Mouse (Mus musculus): Measurements from ENCODE around the gene Pmfbp1. TPM values are rescaled to one million over a fixed set of nuclear protein-coding genes. Genes with fewer than 3 reads are reported as not detected.

Gene Pmfbp1
- polyA plus RNA-seq, 1 experiment from 2014 or later, result not detected

GRCm38 (mm10) chr8:109468112-109468511 is 25.7 kb upstream of the Pmfbp1 start:
- H3K27ac ChIP-seq (replicated peaks), result no peak overlapping the region
- H3K9ac ChIP-seq, result no peak overlapping the region
- no peaks in the 10 kb centered on the region for H3K27me3 ChIP-seq
- no peaks in the 10 kb centered on the region for H3K9me3 ChIP-seq (replicated peaks)
- 68% methylated on average over 11 of the region's 11 CpGs for WGBS (ENCODE audit: insufficient replicate concordance)
- H3K36me3 ChIP-seq (replicated peaks), result no peaks in the 10 kb centered on the region
- H3K4me2 ChIP-seq, result no peak overlapping the region
- no peak for ATAC-seq (ENCODE audit: insufficient read depth)
- no peak overlapping the region for H3K4me3 ChIP-seq (replicated peaks)
- no peaks in the 10 kb centered on the region for H3K4me1 ChIP-seq (replicated peaks)

GRCm38 (mm10) chr8:109471876-109472275 is 22.0 kb upstream of the Pmfbp1 start:
- no peaks in the 10 kb centered on the region for H3K36me3 ChIP-seq (replicated peaks)
- no peak overlapping the region for H3K9ac ChIP-seq
- no peaks in the 10 kb centered on the region for H3K9me3 ChIP-seq (replicated peaks)
- H3K4me3 ChIP-seq (replicated peaks), result no peak overlapping the region
- no peak overlapping the region for H3K4me2 ChIP-seq
- 75% methylated on average over 6 of the region's 6 CpGs for WGBS (ENCODE audit: insufficient replicate concordance)
- H3K4me1 ChIP-seq (replicated peaks), result no peaks in the 10 kb centered on the region
- no peaks in the 10 kb centered on the region for H3K27me3 ChIP-seq
- no peak for ATAC-seq (ENCODE audit: insufficient read depth)
- no peak overlapping the region for H3K27ac ChIP-seq (replicated peaks)

- Histone ChIP-seq H3K4me2 (no peak overlapping the region), H3K36me3 (replicated peaks) (no peaks in the 10 kb centered on the region), H3K9me3 (replicated peaks) (no peaks in the 10 kb centered on the region), H3K4me1 (replicated peaks) (no peaks in the 10 kb centered on the region), H3K27ac (replicated peaks) (no peak overlapping the region), H3K4me3 (replicated peaks) (no peak overlapping the region), H3K9ac (no peak overlapping the region), H3K27me3 (no peaks in the 10 kb centered on the region)
- WGBS (ENCODE audit: insufficient replicate concordance), result 73% methylated on average over 8 of the region's 8 CpGs
- no peak for ATAC-seq (ENCODE audit: insufficient read depth)
These were observed 21.4 kb upstream of the Pmfbp1 start for GRCm38 (mm10) chr8:109472400-109472799.

GRCm38 (mm10) chr8:109474442-109475121 is 19.2 kb upstream of the Pmfbp1 start:
- Histone ChIP-seq H3K4me3 (replicated peaks) (no peak overlapping the region), H3K27ac (replicated peaks) (no peak overlapping the region)

GRCm38 (mm10) chr8:109475436-109475835 is 18.4 kb upstream of the Pmfbp1 start:
- Histone ChIP-seq H3K36me3 (replicated peaks) (no peaks in the 10 kb centered on the region), H3K4me2 (no peak overlapping the region), H3K27me3 (no peaks in the 10 kb centered on the region), H3K4me1 (replicated peaks) (no peaks in the 10 kb centered on the region), H3K4me3 (replicated peaks) (no peak overlapping the region), H3K9me3 (replicated peaks) (no peaks in the 10 kb centered on the region), H3K9ac (no peak overlapping the region), H3K27ac (replicated peaks) (no peak overlapping the region)
- 58% methylated on average over 4 of the region's 4 CpGs for WGBS (ENCODE audit: insufficient replicate concordance)
- ATAC-seq (ENCODE audit: insufficient read depth), result no peak

More at GRCm38 (mm10) chr8:109474442-109475121, 19.2 kb upstream of the Pmfbp1 start:
- Histone ChIP-seq H3K4me1 (replicated peaks) (no peaks in the 10 kb centered on the region), H3K36me3 (replicated peaks) (no peaks in the 10 kb centered on the region), H3K9ac (no peak overlapping the region), H3K9me3 (replicated peaks) (no peaks in the 10 kb centered on the region), H3K27me3 (no peaks in the 10 kb centered on the region), H3K4me2 (no peak overlapping the region)
- 50% methylated on average over 14 of the region's 14 CpGs for WGBS (ENCODE audit: insufficient replicate concordance)
- ATAC-seq (ENCODE audit: insufficient read depth), result no peak

GRCm38 (mm10) chr8:109478586-109478985 is 15.2 kb upstream of the Pmfbp1 start:
- Histone ChIP-seq H3K36me3 (replicated peaks) (no peaks in the 10 kb centered on the region), H3K9me3 (replicated peaks) (no peaks in the 10 kb centered on the region), H3K27ac (replicated peaks) (no peak overlapping the region), H3K4me1 (replicated peaks) (no peaks in the 10 kb centered on the region), H3K27me3 (no peaks in the 10 kb centered on the region), H3K9ac (no peak overlapping the region), H3K4me3 (replicated peaks) (no peak overlapping the region), H3K4me2 (no peak overlapping the region)
- no peak for ATAC-seq (ENCODE audit: insufficient read depth)
- 60% methylated on average over 6 of the region's 6 CpGs for WGBS (ENCODE audit: insufficient replicate concordance)

GRCm38 (mm10) chr8:109484741-109485140 is 9.1 kb upstream of the Pmfbp1 start:
- no peaks in the 10 kb centered on the region for H3K9me3 ChIP-seq (replicated peaks)
- H3K27ac ChIP-seq (replicated peaks), result no peak overlapping the region
- ATAC-seq (ENCODE audit: insufficient read depth), result no peak
- H3K4me3 ChIP-seq (replicated peaks), result no peak overlapping the region
- no peak overlapping the region for H3K4me2 ChIP-seq
- H3K4me1 ChIP-seq (replicated peaks), result no peaks in the 10 kb centered on the region
- H3K9ac ChIP-seq, result no peak overlapping the region
- H3K36me3 ChIP-seq (replicated peaks), result no peaks in the 10 kb centered on the region
- no peaks in the 10 kb centered on the region for H3K27me3 ChIP-seq
- WGBS (ENCODE audit: insufficient replicate concordance), result 75% methylated on average over 11 of the region's 11 CpGs

- Histone ChIP-seq H3K9me3 (replicated peaks) (no peaks in the 10 kb centered on the region), H3K4me2 (no peak overlapping the region), H3K4me3 (replicated peaks) (no peak overlapping the region), H3K27ac (replicated peaks) (no peak overlapping the region), H3K27me3 (no peaks in the 10 kb centered on the region), H3K4me1 (replicated peaks) (no peaks in the 10 kb centered on the region), H3K36me3 (replicated peaks) (no peaks in the 10 kb centered on the region), H3K9ac (no peak overlapping the region)
- ATAC-seq (ENCODE audit: insufficient read depth), result no peak
- 37% methylated on average over 6 of the region's 6 CpGs for WGBS (ENCODE audit: insufficient replicate concordance)
These were observed 8.3 kb upstream of the Pmfbp1 start for GRCm38 (mm10) chr8:109485530-109485929.

- H3K27ac ChIP-seq (replicated peaks), result no peak overlapping the region
- 74% methylated on average over 6 of the region's 6 CpGs for WGBS (ENCODE audit: insufficient replicate concordance)
- ATAC-seq (ENCODE audit: insufficient read depth), result no peak
- no peaks in the 10 kb centered on the region for H3K27me3 ChIP-seq
- no peak overlapping the region for H3K4me3 ChIP-seq (replicated peaks)
- H3K36me3 ChIP-seq (replicated peaks), result no peaks in the 10 kb centered on the region
- H3K4me2 ChIP-seq, result no peak overlapping the region
- H3K4me1 ChIP-seq (replicated peaks), result no peaks in the 10 kb centered on the region
- H3K9me3 ChIP-seq (replicated peaks), result no peaks in the 10 kb centered on the region
- no peak overlapping the region for H3K9ac ChIP-seq
These were observed 1.0 kb upstream of the Pmfbp1 start for GRCm38 (mm10) chr8:109492785-109493184.

GRCm38 (mm10) chr8:109494601-109495000 is 774 bp downstream of the Pmfbp1 start:
- H3K9ac ChIP-seq, result no peak overlapping the region
- no peak overlapping the region for H3K4me2 ChIP-seq
- no peaks in the 10 kb centered on the region for H3K4me1 ChIP-seq (replicated peaks)
- no peak overlapping the region for H3K27ac ChIP-seq (replicated peaks)
- WGBS (ENCODE audit: insufficient replicate concordance), result 44% methylated on average over 2 of the region's 2 CpGs
- H3K27me3 ChIP-seq, result no peaks in the 10 kb centered on the region
- no peak overlapping the region for H3K4me3 ChIP-seq (replicated peaks)
- ATAC-seq (ENCODE audit: insufficient read depth), result no peak
- H3K36me3 ChIP-seq (replicated peaks), result no peaks in the 10 kb centered on the region
- no peaks in the 10 kb centered on the region for H3K9me3 ChIP-seq (replicated peaks)

GRCm38 (mm10) chr8:109497431-109497830 is 3.6 kb downstream of the Pmfbp1 start:
- no peaks in the 10 kb centered on the region for H3K4me1 ChIP-seq (replicated peaks)
- WGBS (ENCODE audit: insufficient replicate concordance), result 54% methylated on average over 5 of the region's 5 CpGs

More at GRCm38 (mm10) chr8:109497431-109497830, 3.6 kb downstream of the Pmfbp1 start:
- H3K27me3 ChIP-seq, result no peaks in the 10 kb centered on the region
- no peak overlapping the region for H3K4me2 ChIP-seq
- ATAC-seq (ENCODE audit: insufficient read depth), result no peak
- H3K36me3 ChIP-seq (replicated peaks), result no peaks in the 10 kb centered on the region
- no peak overlapping the region for H3K27ac ChIP-seq (replicated peaks)
- no peak overlapping the region for H3K4me3 ChIP-seq (replicated peaks)
- no peak overlapping the region for H3K9ac ChIP-seq
- no peaks in the 10 kb centered on the region for H3K9me3 ChIP-seq (replicated peaks)
